Mouse (Mus musculus): ENCODE measurements around the gene Nrbp1. TPM values are rescaled to one million over a fixed set of nuclear protein-coding genes. Genes with fewer than 3 reads are reported as not detected.

The Nrbp1 gene
- total RNA-seq (2021): 10 to 100 TPM; 79.6 to 86.2 TPM
- long read RNA-seq, experiment 1, transcript Nrbp1-201 (18 exons, 2,203 nt): major isoform, 66 of 110 reads
- long read RNA-seq, experiment 1, partial matches to known transcripts: 31 of 110 reads
- long read RNA-seq, experiment 1, other reads (novel, unspliced or antisense): 13 of 110 reads
- long read RNA-seq, experiment 2, transcript Nrbp1-201 (18 exons, 2,203 nt): major isoform, 61 of 87 reads
- long read RNA-seq, experiment 2, partial matches to known transcripts: 8 of 87 reads
- long read RNA-seq, experiment 2, other reads (novel, unspliced or antisense): 15 of 87 reads

DNA sequence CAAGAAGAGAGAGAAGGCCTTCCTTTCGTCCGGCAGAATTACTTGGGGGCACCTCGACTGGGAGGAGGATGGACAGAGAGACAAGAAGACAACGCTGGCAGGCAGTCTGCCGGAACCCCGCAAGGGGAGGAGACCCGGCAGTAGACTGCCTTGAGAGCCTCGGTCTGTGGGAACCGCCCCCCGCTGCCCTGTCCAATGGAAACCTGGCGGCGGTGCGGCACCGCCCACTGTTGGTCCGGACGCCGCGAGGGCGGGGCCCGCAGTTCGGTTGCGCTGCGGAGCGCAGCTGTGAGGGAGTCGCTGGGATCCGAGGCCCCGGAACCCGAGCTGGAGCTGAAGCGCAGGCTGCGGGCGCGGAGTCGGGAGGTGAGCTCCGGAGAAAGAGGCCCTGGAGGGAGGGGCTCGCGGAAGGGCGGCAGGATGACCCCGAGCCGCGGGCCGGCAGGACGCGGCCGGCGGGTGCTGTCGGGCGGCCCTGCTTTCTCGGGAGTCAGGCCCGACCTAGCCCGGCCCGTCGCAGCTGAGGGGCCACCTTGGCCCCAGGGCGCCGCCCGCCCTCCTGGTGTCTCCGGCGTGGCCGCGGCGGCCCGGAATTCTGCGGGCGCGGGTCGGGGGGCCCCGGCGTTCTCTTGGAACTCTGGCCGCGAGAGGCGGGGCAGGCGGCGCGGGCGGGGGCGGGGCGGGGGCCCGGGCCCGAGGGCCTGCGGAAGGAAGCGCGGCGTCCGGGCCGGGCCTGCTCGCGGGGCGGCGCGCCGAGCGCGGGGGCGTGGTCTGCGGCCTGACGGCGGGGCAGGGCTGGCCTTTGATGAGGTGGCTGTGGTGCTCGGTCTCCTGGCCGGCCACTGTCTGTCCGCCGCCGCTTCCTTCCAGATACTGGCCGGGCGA is at the start of gene Nrbp1, which contains the start of gene Gm9970:
Nrbp1 (plus strand) TSS at position 228 of the 885 bp plus-strand sequence.
Gm9970 (minus strand) TSS at position 596 of the 885 bp plus-strand sequence.
- DNase-seq: peak; percentile 98

DNA sequence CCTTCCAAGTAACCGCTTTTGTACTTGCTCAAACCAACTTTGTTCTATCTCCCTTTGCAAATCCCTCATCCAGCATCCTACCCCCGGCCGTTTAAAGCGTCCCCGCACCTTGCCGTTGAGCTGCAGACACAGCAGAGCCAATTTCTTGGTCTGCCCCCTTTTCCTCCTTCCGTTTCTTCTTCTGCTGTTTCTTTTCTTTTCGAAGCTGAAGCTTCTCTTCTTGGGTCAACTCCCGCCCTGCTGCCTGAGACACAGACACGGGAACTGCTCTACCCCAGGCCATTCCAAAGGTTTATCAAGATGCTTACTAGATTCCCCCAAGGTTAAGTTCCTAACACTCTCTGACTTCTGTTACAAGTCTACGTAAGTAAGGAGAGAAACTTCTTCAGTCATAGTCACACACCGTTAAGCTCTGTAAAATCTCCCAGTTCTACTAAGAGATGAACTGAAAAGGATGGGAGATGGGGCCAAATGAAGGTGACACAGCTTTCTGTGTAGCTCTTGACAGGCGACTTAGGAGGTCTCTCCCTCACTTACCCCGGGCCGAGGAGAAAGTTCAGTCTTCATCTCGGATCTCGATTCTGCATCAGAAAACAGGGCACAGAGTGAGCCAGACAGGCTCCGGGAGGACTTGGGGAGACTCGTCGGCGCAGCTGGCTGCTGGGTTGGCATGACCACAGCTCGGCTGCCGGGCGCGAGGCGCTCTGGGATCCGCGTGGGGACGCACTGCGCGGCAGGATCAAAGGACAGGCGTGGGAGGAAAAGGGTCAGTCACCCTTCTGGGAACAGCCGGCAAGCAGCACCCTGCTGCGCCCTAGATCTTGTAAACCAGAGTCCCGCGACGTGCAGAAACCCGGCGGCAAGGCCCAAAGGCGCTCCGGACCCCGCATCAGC is 48.4 kb upstream of the Nrbp1 start:
- DNase-seq: peak; percentile 85

DNA sequence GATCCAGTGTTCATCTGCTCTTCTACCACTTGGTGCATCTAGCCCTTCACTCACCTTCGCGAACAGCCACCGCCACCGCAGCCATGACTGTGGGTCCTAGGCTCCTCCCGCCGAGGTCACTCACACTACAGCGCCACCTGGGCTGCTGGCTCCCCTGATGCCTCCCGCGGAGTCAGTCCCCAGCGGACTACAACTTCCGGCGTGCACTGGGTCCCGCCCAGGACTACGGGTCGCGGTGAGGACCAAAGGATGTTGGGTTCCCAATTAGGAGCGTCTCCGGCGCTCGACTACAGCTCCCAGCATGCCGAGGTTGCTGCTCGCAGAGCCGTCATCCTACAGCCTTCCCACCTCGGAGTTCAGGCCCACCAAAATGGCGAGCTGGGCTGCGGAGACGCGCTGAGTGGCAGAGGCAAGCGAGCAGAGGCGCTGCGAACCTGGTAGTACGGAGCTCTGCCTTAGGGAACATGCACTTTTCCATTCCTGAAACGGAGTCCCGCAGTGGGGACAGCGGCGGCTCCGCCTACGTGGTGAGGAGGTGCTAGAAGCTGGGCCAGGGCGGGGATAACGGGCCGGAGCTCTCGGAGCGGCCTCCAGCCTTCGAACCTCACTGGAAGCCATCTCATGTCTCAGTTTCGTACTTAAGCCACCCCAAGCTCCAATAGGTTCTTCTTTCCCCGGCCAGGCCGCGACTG is 47.6 kb upstream of the Nrbp1 start, which contains the start of the genes Snx17 and Eif2b4:
Snx17 (plus strand) TSS at position 289 of the 692 bp plus-strand sequence.
Eif2b4 (minus strand) TSS at position 492 of the 692 bp plus-strand sequence.
- DNase-seq: peak; percentile 100

DNA sequence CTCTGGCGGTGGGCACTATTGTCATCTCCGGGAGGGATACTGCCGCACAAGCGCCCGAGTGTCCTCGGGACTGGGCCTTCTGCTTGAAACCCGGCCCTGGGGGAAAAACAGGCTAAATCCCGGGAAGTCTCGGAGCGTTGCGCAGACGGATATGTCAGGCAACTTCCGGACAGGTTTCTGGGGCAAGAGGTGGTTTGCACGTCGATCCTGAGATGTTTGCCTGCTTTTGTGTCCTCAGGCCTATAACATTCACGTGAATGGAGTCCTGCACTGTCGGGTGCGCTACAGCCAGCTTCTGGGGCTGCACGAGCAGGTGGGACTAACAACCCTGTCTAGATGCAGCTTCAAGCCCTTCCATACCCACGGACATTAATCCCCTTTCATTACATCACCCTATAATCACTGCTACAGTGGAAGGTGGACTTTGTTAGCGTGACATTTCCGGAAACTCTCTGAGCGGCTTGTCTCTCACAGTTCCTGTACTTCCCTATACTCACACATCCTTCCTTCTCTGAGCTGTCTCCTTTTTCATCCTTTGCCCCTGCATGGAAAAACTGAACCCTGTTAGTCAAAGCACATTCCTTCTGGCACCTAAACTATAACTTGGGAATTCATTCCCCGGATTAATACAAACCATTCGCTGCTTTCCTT is 46.9 kb upstream of the Nrbp1 start:
- no peak for DNase-seq

DNA sequence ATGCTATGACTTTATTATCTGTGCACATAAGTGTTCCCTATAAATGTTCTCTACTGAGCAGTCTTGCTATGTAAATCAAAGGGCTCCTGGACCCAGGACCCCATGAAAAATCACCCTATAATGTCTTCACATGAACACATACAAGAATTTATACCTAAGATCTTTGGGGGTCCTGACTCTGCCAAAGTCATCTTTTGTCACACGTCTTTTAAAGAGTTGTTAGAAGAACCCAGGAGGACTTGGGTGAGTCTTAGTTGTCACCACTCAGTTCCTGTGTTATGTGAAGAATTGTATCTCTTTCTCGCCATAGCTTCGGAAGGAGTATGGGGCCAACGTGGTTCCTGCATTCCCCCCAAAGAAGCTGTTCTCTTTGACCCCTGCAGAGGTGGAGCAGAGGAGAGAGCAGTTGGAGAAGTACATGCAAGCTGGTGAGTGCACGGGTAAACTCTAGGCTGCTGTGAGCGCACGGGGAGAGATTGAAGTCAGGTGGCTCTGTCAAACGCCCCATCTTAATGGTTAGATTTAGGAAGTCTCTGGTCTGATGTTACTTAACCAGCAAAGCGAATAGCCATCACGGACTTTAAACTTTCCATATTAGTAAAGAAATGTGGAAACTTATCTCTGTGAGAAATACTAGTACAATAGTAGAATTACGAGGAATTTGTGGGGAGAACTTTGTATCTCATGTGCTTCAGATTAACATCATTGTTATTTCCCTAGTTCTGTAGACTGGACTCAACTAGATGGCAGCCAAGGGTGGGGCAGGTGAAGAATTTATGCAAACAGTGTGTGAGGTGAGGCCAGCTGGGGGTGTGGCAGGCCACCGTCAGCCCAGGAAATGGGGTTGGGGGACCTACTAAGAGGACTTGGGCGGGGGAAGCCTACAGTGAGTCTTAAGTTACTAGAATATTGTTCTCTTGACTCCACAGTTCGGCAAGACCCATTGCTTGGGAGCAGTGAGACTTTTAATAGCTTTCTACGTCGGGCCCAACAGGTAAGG is 45.9 kb upstream of the Nrbp1 start:
- DNase-seq: no peak

DNA sequence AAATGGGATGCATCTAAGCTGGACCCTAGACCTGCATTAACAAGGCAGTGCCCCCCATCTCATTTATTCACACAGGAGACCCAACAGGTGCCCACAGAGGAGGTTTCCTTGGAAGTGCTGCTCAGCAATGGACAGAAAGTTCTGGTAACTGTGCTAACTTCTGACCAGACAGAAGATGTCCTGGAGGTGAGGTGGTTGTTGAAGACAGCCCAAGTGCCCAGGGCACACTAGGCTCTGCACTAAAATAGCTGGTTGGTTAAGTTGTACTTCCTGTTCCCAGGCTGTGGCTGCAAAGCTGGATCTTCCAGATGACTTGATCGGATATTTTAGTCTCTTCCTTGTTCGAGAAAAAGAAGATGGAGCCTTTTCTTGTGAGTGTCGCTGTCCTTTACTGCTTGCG is 45.0 kb upstream of the Nrbp1 start:
- no peak for DNase-seq

DNA sequence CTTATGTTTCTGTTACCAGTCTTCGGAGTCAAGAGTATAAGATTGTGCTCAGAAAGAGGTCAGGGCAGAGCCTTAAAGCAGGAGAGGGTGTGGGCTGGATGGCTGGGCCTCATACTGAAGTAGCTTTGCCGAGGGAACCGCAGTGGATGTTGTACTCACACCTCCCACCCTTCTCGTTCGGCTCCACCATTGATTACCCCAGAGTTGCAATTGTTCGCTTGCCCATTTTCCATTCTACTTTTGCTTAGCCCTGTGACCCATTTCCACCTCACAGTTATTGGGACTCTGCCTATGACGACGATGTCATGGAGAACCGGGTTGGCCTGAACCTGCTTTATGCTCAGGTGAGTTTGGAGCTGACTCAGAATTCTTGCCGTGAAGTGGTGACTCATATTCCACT is 44.5 kb upstream of the Nrbp1 start:
- no peak for DNase-seq

DNA sequence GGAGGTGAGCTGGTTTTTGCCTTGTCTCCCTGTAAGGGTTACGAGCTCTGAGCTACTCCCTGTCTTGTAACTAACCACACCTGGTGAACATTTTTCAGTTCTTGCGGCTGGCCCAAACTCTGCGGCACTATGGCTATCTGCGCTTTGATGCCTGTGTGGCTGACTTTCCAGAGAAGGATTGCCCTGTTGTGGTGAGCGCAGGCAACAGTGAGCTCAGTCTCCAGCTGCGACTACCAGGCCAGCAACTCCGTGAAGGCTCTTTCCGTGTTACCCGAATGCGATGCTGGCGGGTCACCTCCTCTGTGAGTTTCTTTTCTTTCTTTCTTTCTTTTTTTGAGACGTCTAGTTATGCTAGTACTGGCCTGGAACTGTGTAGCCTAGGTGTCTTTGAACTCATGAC is 43.6 kb upstream of the Nrbp1 start:
- DNase-seq: no peak

DNA sequence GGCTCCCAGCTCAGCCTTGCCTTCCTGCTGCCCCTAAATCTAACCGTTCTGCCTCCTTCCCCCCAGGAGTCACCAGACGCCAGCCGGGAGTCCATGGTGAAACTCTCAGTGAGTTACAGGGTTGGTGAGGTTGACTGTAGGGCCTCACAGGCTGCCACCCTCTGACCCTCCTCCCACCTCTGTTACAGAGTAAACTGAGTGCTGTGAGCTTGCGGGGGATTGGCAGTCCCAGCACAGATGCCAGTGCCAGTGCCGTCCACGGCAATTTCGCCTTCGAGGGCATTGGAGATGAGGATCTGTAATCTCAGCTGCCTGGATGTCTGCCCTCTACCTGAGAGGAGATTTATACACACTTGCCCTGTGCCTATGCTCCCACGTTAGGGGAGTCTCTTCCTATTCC is 42.5 kb upstream of the Nrbp1 start:
- no peak for DNase-seq

DNA sequence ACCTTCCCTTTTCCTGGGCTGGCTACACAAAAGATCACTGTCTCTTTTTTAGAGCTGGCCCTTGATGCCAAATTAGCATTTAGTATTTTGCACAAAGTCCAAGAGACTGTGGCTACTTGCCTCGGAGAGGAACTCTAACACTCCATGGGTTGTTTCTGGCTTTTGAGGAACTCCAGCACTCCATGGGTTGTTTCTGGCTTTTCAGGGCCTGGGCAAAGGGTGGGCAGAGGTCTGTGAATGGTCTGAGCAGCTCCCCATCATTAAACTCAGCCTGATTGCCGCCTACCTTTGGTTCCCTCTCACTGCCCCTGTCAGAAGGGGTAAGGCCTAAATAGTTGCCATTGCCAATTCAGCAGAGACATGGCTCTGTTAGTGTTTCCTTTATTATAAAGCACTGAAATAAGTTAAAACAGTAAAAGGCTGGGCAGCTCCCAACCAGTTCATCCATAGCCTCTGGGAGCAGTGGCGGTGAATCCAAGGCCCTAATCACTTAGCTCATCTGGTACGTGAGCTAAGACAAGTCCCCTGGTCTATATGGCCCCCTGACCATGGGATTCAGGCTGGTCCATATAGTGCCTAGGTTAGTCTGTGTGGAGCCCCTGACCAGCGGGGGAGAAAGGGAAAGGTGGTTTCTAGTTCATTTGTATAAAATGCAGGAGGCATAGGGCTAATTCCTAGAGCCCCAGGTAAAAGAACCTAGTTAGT is 41.9 kb upstream of the Nrbp1 start:
- DNase-seq: no peak

DNA sequence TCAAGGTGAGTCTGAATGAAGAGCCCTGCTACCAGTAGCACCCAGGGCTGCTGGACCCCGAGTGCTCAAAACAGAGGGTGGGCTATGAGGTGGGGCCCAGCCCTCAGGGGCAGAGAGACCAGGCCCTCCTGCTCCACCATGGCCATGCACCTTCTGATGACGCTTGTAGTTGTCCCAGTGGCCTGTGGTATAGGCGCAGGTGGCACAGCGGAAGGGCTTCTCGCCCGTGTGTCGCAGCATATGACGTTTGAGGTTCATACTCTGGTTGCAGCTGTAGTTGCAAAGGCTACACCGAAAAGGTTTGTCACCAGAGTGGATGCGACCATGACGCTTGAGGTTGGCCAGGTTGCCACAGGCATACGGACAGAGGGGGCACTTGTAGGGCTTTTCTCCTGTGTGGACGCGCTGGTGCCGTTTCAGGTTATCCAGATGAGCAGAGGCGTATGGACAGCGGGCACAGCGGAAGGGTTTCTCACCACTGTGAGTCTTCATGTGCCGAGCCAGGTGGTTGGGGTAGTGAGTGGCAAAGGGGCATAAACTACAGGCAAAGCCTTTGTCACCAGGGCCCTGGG is 41.3 kb upstream of the Nrbp1 start:
- no peak for DNase-seq

DNA sequence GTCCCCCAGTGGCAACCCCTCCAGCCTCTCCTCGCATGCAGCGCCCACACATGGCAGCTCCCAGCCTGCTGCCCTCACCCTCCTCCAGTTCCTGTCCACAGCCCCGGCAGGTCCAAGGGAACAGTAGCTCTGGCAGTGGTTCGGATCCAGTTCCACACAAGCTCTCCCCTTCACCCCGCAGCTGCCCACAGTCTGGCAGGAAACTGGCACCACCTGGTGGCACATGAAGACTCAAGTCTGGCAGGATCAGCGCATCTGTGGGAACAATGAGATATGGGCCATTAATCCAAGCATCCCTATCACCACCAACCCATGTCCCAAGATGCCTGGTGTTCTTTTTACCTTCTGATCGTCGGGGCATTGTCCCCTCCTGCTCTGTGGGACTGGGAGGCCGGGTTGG is 40.8 kb upstream of the Nrbp1 start:
- peak; percentile 51 for DNase-seq

DNA sequence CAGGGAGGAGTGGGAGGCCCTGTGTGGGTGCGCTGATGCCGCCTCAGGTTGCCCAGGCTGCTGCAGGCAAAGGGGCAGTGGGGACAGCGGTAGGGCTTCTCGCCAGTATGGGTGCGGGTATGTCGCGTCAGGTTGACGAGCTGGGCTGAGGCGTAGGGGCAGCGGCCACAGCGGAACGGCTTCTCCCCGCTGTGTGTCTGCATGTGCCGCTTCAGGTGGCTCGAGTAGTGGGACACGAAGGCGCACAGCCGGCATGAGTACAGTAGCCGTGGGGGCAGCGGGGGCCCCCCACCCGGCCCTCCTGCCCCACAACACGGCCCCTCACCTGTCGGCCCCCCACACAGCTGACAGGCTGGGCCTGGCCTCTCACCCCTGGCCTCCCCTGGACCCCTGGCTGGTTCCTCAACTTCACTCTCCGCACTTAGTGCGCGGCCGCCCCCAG is 40.3 kb upstream of the Nrbp1 start:
- peak; percentile 42 for DNase-seq

DNA sequence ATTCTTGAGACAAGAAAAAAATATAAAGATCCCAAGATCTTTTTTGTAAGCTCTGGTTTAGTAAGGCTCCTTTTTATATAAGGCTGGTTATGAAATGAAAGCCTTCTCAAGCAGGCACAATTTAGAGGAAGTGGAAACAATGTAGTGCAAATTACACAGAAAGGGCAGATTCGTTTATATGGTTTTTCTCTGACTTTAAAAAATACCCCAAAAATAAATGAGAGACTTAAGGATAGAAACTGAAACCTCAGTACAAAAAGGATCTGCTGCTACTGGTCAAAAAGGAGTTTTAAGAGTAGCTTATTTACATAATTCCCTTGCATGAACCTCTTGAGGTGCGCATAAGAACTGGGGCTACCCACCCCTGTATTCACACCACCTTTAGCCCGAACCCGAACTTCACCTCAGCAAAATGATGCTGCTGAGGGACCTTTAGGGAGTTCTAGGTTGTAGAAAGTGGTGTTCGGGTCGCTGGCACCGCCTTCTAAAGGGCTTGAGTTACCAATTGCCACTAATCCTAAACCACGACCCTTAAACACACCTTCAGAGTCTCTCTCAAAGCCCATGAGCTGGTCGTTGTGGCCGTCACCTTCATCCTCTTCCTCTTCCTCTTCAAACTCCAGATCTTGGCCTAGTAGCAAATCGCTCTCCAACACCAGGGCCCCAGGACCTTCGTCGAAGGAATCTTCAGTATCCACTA is 39.5 kb upstream of the Nrbp1 start:
- DNase-seq: peak; percentile 35

DNA sequence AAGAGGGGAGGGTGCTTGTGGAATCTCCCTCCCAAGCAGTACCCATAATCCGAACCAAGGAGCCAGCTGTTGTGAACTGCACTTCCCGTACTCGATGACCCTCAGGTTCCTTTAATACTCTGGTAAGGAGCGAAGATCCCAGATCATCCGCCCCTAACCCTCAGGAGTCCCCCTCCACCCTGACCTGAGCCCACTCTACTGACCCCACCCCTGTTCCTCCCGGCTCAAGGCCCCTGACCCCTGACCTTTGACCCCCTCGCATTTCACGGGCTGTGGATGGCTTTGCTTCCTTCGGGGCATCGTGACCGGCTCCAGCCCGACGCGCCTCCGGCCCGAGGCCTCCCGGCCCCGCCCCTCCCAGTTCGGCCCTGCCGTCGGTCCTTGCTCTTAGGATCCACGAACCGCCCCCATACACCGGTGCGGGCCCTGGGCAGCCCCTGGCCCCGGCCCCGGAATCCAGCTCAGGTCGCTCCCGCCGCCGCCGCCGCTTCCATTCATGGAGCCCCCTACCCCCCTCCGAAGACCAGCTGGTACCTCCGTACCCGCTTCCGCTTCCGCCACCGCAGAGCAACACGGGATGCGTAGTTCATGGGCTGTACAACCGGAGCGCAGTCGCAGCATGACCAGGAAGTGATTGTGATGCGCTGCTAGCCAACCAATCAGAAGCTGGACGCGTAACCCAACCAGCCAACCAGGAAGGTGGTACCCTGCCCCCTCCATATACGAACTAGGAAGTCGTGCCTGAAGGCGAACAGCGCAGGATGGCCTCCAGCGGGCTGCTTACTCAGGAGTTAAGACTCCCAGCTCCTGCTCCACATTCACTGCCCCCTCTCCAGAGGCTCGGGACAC is 38.7 kb upstream of the Nrbp1 start, which contains the start of gene Zfp513:
Zfp513 (minus strand) TSS at position 562 of the 849 bp plus-strand sequence.
- peak; percentile 96 for DNase-seq

DNA sequence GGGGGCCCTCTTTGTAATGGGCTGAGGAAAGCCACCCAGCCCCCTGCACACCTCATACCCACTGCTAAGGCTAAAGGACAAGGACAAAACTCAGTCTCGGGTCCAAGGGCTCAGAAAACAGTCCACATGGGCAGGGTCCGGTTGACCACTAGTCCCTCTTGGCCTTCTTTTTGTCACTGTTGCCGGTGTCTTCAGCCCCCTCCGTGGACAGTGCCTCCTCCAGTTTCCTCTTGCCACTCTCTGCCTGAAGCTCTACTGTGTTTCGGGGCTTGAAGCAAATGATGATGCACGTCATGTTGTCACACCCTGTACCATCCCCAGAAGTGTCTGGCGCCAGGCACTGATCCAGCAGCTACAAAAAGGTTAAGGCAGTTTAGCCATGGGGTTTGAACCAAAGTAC is 37.7 kb upstream of the Nrbp1 start:
- no peak for DNase-seq

DNA sequence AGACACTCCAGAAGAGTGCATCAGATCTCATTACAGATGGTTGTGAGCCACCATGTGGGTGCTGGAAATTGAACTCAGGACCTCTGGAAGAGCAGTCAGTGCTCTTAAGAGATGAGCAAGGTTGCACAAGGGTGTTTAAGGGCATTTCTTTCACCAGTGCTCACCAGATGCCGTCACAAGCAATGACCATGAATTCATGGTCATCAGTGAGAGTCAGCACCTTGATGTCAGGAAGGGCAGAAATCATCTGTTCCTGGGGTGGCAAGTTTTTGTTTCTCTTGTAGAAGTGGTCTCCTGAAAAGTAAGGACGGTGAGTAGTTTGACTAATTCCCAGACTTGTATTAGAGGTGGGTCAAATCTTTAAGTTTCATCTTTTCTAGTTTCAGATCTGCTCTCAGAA is 36.8 kb upstream of the Nrbp1 start:
- no peak for DNase-seq

Data from adrenal gland, postnatal 10 days (tissue).